Mouse (Mus musculus) brown adipose tissue, adult 24 weeks (tissue): ENCODE results near the gene Rere. TPM values are rescaled to one million over a fixed set of nuclear protein-coding genes. Genes with fewer than 3 reads are reported as not detected.
A peak's percentile ranks its signal among the peaks of the same experiment; 100 is the strongest.
"Not testable (repeated sequence)": the region's sequence is repeated elsewhere in the genome, so short reads cannot be mapped to it uniquely, and the experiment has no call there.

ENCODE experiments used
- H3K27ac ChIP-seq: fragments of 200-500 bp; replicated peaks from 2 replicates; pipeline ENCODE4 v1.5.1; 2012; ENCODE audit warnings: low read depth, mild to moderate bottlenecking, low read length
- H3K4me1 ChIP-seq: fragments of 200-500 bp; 2 replicates; pipeline ENCODE4 v1.6.1; 2012; ENCODE audit warnings: low read length, mixed read lengths; ENCODE audit not compliant: control insufficient read depth, insufficient read depth, insufficient read length
- H3K4me3 ChIP-seq: fragments of 200-500 bp; 2 replicates; pipeline ENCODE4 v1.5.1; 2012; ENCODE audit warnings: low read depth, mild to moderate bottlenecking, low read length, moderate library complexity; ENCODE audit not compliant: insufficient read depth
- polyA plus RNA-seq: library from polyadenylated mRNA; stranded (reverse); fragments of >200 nt; gene quantifications from 2 replicates; pipeline ENCODE4 v1.2.4, GENCODE M21; 2012; ENCODE audit not compliant: missing spikeins, insufficient read depth, insufficient read length

The Rere gene
- polyA plus RNA-seq, 1 experiment = 39.8 TPM

- Histone ChIP-seq H3K27ac (no peak overlapping the region), H3K4me3 (no peak overlapping the region), H3K4me1 (peaks cover 9% of the 10 kb centered on the region)
Observed at GRCm38 (mm10) chr4:150539846-150540245, 258.4 kb downstream of the Rere start.

- Histone ChIP-seq H3K4me1 (peaks cover 9% of the 10 kb centered on the region), H3K4me3 (no peak overlapping the region), H3K27ac (no peak overlapping the region)
Observed at GRCm38 (mm10) chr4:150540392-150541094, 259.1 kb downstream of the Rere start.

- Histone ChIP-seq H3K4me1 (peaks cover 5% of the 10 kb centered on the region; the same call in 1 of the 2 replicates), H3K4me3 (no peak overlapping the region), H3K27ac (peak overlapping the region; percentile 70)
Observed at GRCm38 (mm10) chr4:150544231-150544630, 262.8 kb downstream of the Rere start.

- H3K4me3 ChIP-seq = peak overlapping the region; percentile 32
- peaks cover 5% of the 10 kb centered on the region; the same call in 1 of the 2 replicates for H3K4me1 ChIP-seq
- H3K27ac ChIP-seq = peak overlapping the region; percentile 70
Observed at GRCm38 (mm10) chr4:150544652-150545258, 263.3 kb downstream of the Rere start.

- Histone ChIP-seq H3K4me3 (no peak overlapping the region), H3K27ac (no peak overlapping the region), H3K4me1 (peaks cover 5% of the 10 kb centered on the region; the same call in 1 of the 2 replicates)
Observed at GRCm38 (mm10) chr4:150545775-150546174, 264.3 kb downstream of the Rere start.

- H3K4me1 ChIP-seq, H3K27ac ChIP-seq, H3K4me3 ChIP-seq: not testable (repeated sequence)
Observed at GRCm38 (mm10) chr4:150546296-150546695, 264.9 kb downstream of the Rere start.

- Histone ChIP-seq H3K4me1 (peaks cover 2% of the 10 kb centered on the region; the same call in 1 of the 2 replicates), H3K27ac (no peak overlapping the region), H3K4me3 (no peak overlapping the region)
Observed at GRCm38 (mm10) chr4:150549393-150549792, 267.9 kb downstream of the Rere start.

- no peak overlapping the region for H3K4me3 ChIP-seq
- H3K4me1 ChIP-seq = no peaks in the 10 kb centered on the region
- H3K27ac ChIP-seq = no peak overlapping the region
Observed at GRCm38 (mm10) chr4:150549989-150550716, 268.7 kb downstream of the Rere start.

- H3K4me1 ChIP-seq = peaks cover 4% of the 10 kb centered on the region; the same call in 1 of the 2 replicates
- no peak overlapping the region for H3K27ac ChIP-seq
- no peak overlapping the region for H3K4me3 ChIP-seq
Observed at GRCm38 (mm10) chr4:150551390-150551789, 269.9 kb downstream of the Rere start.

GRCm38 (mm10) chr4:150552751-150553600 is 271.5 kb downstream of the Rere start:
- no peak overlapping the region for H3K4me3 ChIP-seq
- H3K27ac ChIP-seq = peak overlapping the region; percentile 6; the same call in 1 of the 2 replicates
- peaks cover 5% of the 10 kb centered on the region; the same call in 1 of the 2 replicates for H3K4me1 ChIP-seq

GRCm38 (mm10) chr4:150555783-150556182 is 274.3 kb downstream of the Rere start:
- Histone ChIP-seq H3K4me1 (peaks cover 5% of the 10 kb centered on the region; the same call in 1 of the 2 replicates), H3K4me3 (no peak overlapping the region), H3K27ac (no peak overlapping the region)

GRCm38 (mm10) chr4:150556382-150557221 is 275.2 kb downstream of the Rere start:
- peaks cover 5% of the 10 kb centered on the region; the same call in 1 of the 2 replicates for H3K4me1 ChIP-seq
- no peak overlapping the region for H3K4me3 ChIP-seq
- H3K27ac ChIP-seq = peak overlapping the region; percentile 71

GRCm38 (mm10) chr4:150557289-150557688 is 275.8 kb downstream of the Rere start:
- 0 out of 2 replicates have a peak overlapping the region, but pooled peaks have one; percentile 9 for H3K27ac ChIP-seq
- H3K4me1 ChIP-seq, H3K4me3 ChIP-seq: not testable (repeated sequence)

GRCm38 (mm10) chr4:150557976-150558375 is 276.5 kb downstream of the Rere start:
- Histone ChIP-seq H3K27ac (no peak overlapping the region), H3K4me1 (peaks cover 5% of the 10 kb centered on the region; the same call in 1 of the 2 replicates), H3K4me3 (no peak overlapping the region)
